Mouse (Mus musculus): Measurements from ENCODE around the gene Atg2a. TPM values are rescaled to one million over a fixed set of nuclear protein-coding genes. Genes with fewer than 3 reads are reported as not detected.
A peak's percentile ranks its signal among the peaks of the same experiment; 100 is the strongest.

Gene Atg2a
- polyA plus RNA-seq, 1 experiment from 2014 or later = 3.6 TPM

DNA sequence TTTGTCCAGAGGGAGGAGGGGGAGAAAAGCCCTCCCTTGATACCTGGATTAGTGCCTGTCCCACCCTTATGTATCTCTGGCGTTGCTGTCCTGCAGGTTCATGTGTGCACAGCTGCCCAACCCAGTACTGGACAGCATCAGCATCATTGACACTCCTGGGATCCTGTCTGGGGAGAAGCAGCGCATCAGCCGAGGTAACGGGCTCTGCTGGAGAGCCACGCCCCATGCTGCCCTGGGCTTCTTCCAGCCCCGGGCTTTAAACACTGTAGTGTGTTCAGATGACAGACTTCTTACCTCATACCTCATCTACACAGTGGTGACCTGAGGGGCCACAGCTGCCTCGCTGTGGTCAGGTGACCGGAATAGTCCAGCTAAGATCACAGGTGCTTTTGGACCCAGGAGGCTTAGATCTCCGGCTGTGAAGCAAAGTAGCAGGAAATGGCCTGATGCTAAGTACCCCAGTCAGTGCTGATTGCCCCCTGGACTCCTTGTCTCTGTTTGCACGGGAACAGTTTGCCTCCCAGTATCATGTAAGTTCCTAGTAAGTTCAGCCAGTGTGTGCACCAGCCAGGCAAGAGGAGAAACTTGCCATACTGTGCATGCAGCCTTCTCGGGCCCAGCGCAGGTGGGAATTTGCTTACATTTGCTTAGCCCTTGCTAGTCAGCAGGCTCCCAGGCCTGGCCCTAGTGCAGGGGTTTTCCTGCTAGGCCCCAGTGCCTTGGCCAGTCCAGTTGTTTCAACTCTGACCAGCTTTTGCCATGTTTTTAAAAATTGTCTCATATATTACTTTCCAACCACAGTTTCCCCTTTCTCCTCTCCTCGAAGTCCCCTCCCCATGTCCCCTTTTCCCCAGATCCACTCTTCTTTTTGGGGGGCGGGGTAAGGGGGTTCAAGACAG is 39.9 kb downstream of the Atg2a start:
- Histone ChIP-seq H3K36me3 (ENCODE audit: control insufficient read depth, insufficient read depth) (peaks cover 37% of the 10 kb centered on the region), H3K9ac (ENCODE audit: low read depth, low read length) (0 out of 2 replicates have a peak overlapping the region, but pooled peaks have one; percentile 17), H3K27ac (ENCODE audit: low read depth, low read length) (peak overlapping the region; percentile 88), H3K27me3 (replicated peaks; ENCODE audit: control insufficient read depth, insufficient read depth, low read length) (no peaks in the 10 kb centered on the region), H3K4me3 (ENCODE audit: low read depth, low read length) (no peak overlapping the region), H3K4me2 (replicated peaks; ENCODE audit: low read depth) (no peak overlapping the region), H3K4me1 (replicated peaks; ENCODE audit: control insufficient read depth, insufficient read depth, low read length) (peaks cover 28% of the 10 kb centered on the region), H3K9me3 (ENCODE audit: control insufficient read depth) (no peaks in the 10 kb centered on the region)
- TF ChIP-seq CTCF (IDR thresholded peaks at IDR 0.05; ENCODE audit: low read depth) = no peak
- no peak for ATAC-seq
- 61% methylated on average over 14 of the region's 14 CpGs for WGBS

DNA sequence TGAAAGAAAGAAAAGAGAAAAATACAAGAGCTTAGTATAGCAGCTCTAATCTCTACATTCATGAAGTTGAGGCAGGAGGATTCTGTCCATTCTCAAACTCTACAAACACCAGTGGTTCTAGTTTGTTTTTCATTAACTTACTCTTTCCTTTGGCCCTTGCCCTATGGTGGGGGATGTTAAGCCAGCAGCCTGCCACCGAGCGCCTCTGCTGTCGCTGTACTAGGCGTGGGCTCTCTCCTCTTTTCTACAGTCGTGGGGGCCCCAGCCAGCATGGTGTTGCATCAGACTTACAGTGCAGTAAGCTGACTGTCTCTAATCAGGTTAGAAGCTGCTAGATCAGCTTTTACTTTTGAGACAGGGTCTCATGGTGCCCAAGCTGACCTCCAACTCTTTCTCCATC is 41.5 kb downstream of the Atg2a start:
- H3K36me3 ChIP-seq (ENCODE audit: control insufficient read depth, insufficient read depth) = peaks cover 45% of the 10 kb centered on the region
- 40% methylated on average over 5 of the region's 5 CpGs for WGBS
- H3K9me3 ChIP-seq (ENCODE audit: control insufficient read depth) = no peaks in the 10 kb centered on the region
- peak overlapping the region; percentile 83 for H3K27ac ChIP-seq (ENCODE audit: low read depth, low read length)
- H3K27me3 ChIP-seq (replicated peaks; ENCODE audit: control insufficient read depth, insufficient read depth, low read length) = no peaks in the 10 kb centered on the region
- H3K4me3 ChIP-seq (ENCODE audit: low read depth, low read length) = no peak overlapping the region
- H3K4me2 ChIP-seq (replicated peaks; ENCODE audit: low read depth) = peak overlapping the region; percentile 17
- ATAC-seq = no peak
- H3K4me1 ChIP-seq (replicated peaks; ENCODE audit: control insufficient read depth, insufficient read depth, low read length) = peaks cover 28% of the 10 kb centered on the region
- TF ChIP-seq CTCF (IDR thresholded peaks at IDR 0.05; ENCODE audit: low read depth) = no peak
- H3K9ac ChIP-seq (ENCODE audit: low read depth, low read length) = 0 out of 2 replicates have a peak overlapping the region, but pooled peaks have one; percentile 17

DNA sequence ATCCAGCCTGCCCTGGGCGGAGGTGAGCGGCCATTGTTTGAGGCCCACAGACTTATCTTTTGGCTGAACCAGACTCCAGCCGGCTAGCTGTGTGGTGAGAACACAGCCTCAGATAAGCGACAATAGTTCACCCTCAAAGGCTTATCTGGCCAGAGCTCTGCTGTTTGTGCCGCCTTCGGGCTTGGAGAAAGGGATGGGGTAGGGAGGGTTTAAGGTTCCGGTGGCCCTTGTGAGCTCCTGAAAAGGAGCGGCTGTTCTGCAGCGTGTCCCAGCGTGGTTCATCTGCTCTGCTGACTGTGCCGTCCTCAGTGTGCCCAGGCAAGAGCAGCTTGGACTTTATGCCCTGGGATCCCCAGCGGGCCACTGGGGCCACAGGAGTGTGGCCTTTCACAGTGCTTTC is 43.0 kb downstream of the Atg2a start:
- H3K4me3 ChIP-seq (ENCODE audit: low read depth, low read length) = no peak overlapping the region
- H3K36me3 ChIP-seq (ENCODE audit: control insufficient read depth, insufficient read depth) = peaks cover 46% of the 10 kb centered on the region
- peak overlapping the region; percentile 83 for H3K27ac ChIP-seq (ENCODE audit: low read depth, low read length)
- peaks cover 22% of the 10 kb centered on the region for H3K4me1 ChIP-seq (replicated peaks; ENCODE audit: control insufficient read depth, insufficient read depth, low read length)
- ATAC-seq = peak; percentile 34
- no peaks in the 10 kb centered on the region for H3K27me3 ChIP-seq (replicated peaks; ENCODE audit: control insufficient read depth, insufficient read depth, low read length)
- no peaks in the 10 kb centered on the region for H3K9me3 ChIP-seq (ENCODE audit: control insufficient read depth)
- no peak overlapping the region for H3K9ac ChIP-seq (ENCODE audit: low read depth, low read length)
- no peak for TF ChIP-seq CTCF (IDR thresholded peaks at IDR 0.05; ENCODE audit: low read depth)
- H3K4me2 ChIP-seq (replicated peaks; ENCODE audit: low read depth) = peak overlapping the region; percentile 30
- 51% methylated on average over 12 of the region's 12 CpGs for WGBS

DNA sequence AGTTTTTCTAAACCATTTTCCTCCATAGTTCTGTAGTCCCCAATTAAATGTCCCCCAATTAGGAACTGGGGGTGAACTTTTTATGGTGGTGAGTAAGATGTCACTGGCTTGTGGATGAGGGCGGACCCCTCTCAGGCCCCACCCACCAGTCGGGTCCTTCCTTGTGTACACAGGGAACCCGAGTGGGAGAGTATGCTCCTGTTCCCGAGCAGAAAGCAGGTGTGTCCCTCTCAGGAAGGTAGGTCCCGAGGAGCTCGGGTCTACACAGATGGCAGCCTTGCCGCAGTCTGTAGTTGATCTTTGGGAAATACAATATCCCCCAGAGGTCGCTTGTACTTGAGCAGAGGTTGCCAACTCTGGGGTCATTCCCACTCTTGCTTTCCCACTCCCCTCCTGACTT is 43.8 kb downstream of the Atg2a start:
- WGBS = 34% methylated on average over 8 of the region's 8 CpGs
- H3K4me3 ChIP-seq (ENCODE audit: low read depth, low read length) = no peak overlapping the region
- no peak overlapping the region; the same call in 1 of the 2 replicates for H3K9ac ChIP-seq (ENCODE audit: low read depth, low read length)
- ATAC-seq = peak; percentile 46
- H3K36me3 ChIP-seq (ENCODE audit: control insufficient read depth, insufficient read depth) = peaks cover 51% of the 10 kb centered on the region
- TF ChIP-seq CTCF (IDR thresholded peaks at IDR 0.05; ENCODE audit: low read depth) = no peak
- no peaks in the 10 kb centered on the region for H3K9me3 ChIP-seq (ENCODE audit: control insufficient read depth)
- H3K27ac ChIP-seq (ENCODE audit: low read depth, low read length) = peak overlapping the region; percentile 83
- peak overlapping the region; percentile 30; the same call in 1 of the 2 replicates for H3K4me2 ChIP-seq (replicated peaks; ENCODE audit: low read depth)
- H3K4me1 ChIP-seq (replicated peaks; ENCODE audit: control insufficient read depth, insufficient read depth, low read length) = peaks cover 20% of the 10 kb centered on the region
- no peaks in the 10 kb centered on the region for H3K27me3 ChIP-seq (replicated peaks; ENCODE audit: control insufficient read depth, insufficient read depth, low read length)

DNA sequence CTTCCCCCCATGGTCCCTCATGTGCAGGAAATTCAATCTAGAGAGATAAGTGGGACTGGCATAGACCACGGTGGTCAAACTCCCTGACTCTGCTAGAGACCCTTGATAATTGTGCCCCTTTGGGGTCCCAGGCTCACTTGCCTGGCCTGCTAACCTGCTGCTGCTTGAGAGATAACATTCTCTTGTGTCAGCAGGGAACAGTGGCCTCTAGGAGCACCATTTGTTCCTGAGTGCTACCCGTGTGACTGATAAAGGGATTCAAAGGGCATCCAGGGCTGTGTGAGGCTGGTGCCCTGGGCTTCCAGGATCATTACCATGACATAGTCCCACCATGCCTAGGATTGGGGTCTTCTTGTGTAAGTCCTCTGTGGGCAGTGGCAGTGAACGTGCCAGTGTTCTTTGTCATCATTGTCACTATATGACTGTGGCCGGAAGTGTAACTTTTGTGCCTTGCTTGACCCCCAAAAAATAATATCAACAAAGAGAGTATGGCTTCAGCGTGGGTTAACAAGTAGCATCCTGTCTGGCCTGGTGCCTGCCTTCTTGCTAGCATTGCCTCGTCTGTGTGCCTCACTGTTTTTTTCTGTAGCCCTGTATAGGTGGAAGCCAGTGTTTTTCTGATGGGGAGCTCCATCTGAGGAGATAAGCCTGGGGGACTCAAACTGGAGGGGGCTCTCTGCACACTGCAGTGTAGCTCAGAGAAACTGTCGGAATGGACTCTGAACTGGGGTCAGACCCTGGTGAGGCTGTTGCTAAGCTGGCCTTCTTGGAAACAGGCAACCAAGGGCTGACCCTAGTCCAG is 44.4 kb downstream of the Atg2a start:
- Histone ChIP-seq H3K27me3 (replicated peaks; ENCODE audit: control insufficient read depth, insufficient read depth, low read length) (no peaks in the 10 kb centered on the region), H3K4me2 (replicated peaks; ENCODE audit: low read depth) (peak overlapping the region; percentile 30), H3K4me3 (ENCODE audit: low read depth, low read length) (no peak overlapping the region), H3K27ac (ENCODE audit: low read depth, low read length) (peak overlapping the region; percentile 83), H3K4me1 (replicated peaks; ENCODE audit: control insufficient read depth, insufficient read depth, low read length) (peaks cover 16% of the 10 kb centered on the region), H3K9ac (ENCODE audit: low read depth, low read length) (peak overlapping the region; percentile 23; the same call in 1 of the 2 replicates), H3K36me3 (ENCODE audit: control insufficient read depth, insufficient read depth) (peaks cover 46% of the 10 kb centered on the region), H3K9me3 (ENCODE audit: control insufficient read depth) (no peaks in the 10 kb centered on the region)
- ATAC-seq = peak; percentile 71
- WGBS = 36% methylated on average over 7 of the region's 7 CpGs
- TF ChIP-seq CTCF (IDR thresholded peaks at IDR 0.05; ENCODE audit: low read depth) = peak; percentile 39
